Mouse (Mus musculus) E14TG2a.4 (cell line): ENCODE results near the gene Iqcf1.

ENCODE experiments used
- CTCF ChIP-seq: conservative IDR thresholded peaks from 2 replicates; pipeline ENCODE4 v1.5.1; 2014; ENCODE audit warnings: low read length
- POU5F1 ChIP-seq: IDR thresholded peaks from 2 replicates; pipeline ENCODE4 v1.6.1; 2014; ENCODE audit warnings: low read length, borderline replicate concordance

DNA sequence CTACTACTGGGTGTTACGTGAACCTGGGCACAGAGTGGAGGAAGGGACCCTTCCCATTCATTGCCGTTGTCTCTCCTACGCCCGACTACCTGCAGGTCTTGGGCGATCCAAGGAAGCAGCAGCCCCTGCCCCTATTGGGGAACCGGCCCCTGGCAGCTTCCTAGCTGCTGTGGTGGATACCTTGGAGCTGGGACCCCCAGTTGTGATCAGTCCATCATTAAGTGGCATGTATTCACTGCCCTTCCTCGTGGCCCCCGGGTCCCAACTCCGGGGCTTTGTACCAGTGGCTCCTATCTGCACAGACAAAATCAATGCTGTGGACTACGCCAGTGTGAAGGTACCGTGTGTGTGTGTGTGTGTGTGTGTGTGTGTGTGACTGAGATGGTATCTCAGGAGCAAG lies 48.5 kb upstream of the Iqcf1 start:
- TF ChIP-seq CTCF = no peak
- TF ChIP-seq POU5F1 = no peak
